Mouse (Mus musculus) liver, embryonic 15.5 days (tissue): ENCODE data around the gene Brk1. TPM values are rescaled to one million over a fixed set of nuclear protein-coding genes. Genes with fewer than 3 reads are reported as not detected.
A peak's percentile ranks its signal among the peaks of the same experiment; 100 is the strongest.

ENCODE experiments used
- ATAC-seq: fragments of 200-750 bp; cut with Nextera tagmentation; 2 replicates; pipeline ENCODE4 v1.8.0; 2017; ENCODE audit warnings: moderate number of reproducible peaks, mild to moderate bottlenecking, moderate library complexity; ENCODE audit not compliant: insufficient read depth
- H3K27ac ChIP-seq: fragments of 300-500 bp; sonication (generic); replicated peaks from 2 replicates; pipeline ENCODE4 v1.5.1; 2015; ENCODE audit warnings: mild to moderate bottlenecking, inconsistent platforms
- H3K27me3 ChIP-seq: fragments of 300-500 bp; sonication (generic); 2 replicates; pipeline ENCODE4 v1.6.1; 2015; ENCODE audit warnings: mild to moderate bottlenecking, inconsistent platforms
- H3K36me3 ChIP-seq: fragments of 300-500 bp; sonication (generic); replicated peaks from 2 replicates; pipeline ENCODE4 v1.6.1; 2015; ENCODE audit warnings: moderate library complexity, mild to moderate bottlenecking, inconsistent platforms
- H3K4me1 ChIP-seq: fragments of 300-500 bp; sonication (generic); replicated peaks from 2 replicates; pipeline ENCODE4 v1.6.1; 2015; ENCODE audit warnings: inconsistent platforms
- H3K4me2 ChIP-seq: fragments of 300-500 bp; sonication (generic); 2 replicates; pipeline ENCODE4 v1.6.1; 2015; ENCODE audit warnings: moderate library complexity, mild to moderate bottlenecking, inconsistent platforms
- H3K4me3 ChIP-seq: fragments of 300-500 bp; sonication (generic); replicated peaks from 2 replicates; pipeline ENCODE4 v1.5.1; 2015; ENCODE audit warnings: mild to moderate bottlenecking, inconsistent platforms
- H3K9ac ChIP-seq: fragments of 300-500 bp; sonication (generic); 2 replicates; pipeline ENCODE4 v1.6.1; 2015; ENCODE audit warnings: moderate library complexity, mild to moderate bottlenecking, inconsistent platforms
- H3K9me3 ChIP-seq: fragments of 300-500 bp; sonication (generic); replicated peaks from 2 replicates; pipeline ENCODE4 v1.6.1; 2016; ENCODE audit warnings: inconsistent platforms
- WGBS: fragments of 180-500 bp; shearing (Covaris S2); methylation state at CpG from one replicate; pipeline ENCODE4 v1.1.7; 2015; ENCODE audit warnings: mixed read lengths; ENCODE audit not compliant: insufficient replicate concordance; 5-methylcytosine and 5-hydroxymethylcytosine counted together
- polyA plus RNA-seq: library from polyadenylated mRNA; unstranded; fragments of >200 nt; fragmentation: Nextera tagmentation; extraction: Ambion mirVana; gene quantifications from 2 replicates; pipeline ENCODE4 v1.2.1, GENCODE M21; 2015

Brk1 gene
- polyA plus RNA-seq, 1 experiment from 2014 or later, result 80.7 TPM

GRCm38 (mm10) chr6:113660492-113661352 is 56.1 kb downstream of the Brk1 start:
- no peak for ATAC-seq
- H3K9ac ChIP-seq, result no peak overlapping the region
- H3K4me3 ChIP-seq, result no peak overlapping the region

GRCm38 (mm10) chr6:113661353-113662241 is 57.0 kb downstream of the Brk1 start:
- Histone ChIP-seq H3K9me3 (no peaks in the 10 kb centered on the region), H3K9ac (no peak overlapping the region), H3K27me3 (no peaks in the 10 kb centered on the region), H3K4me2 (no peak overlapping the region; the same call in 1 of the 2 replicates), H3K27ac (peak overlapping the region; percentile 45; the same call in 1 of the 2 replicates), H3K4me3 (no peak overlapping the region), H3K36me3 (0 out of 2 replicates have a peak, but pooled peaks cover 5% of the 10 kb centered on the region), H3K4me1 (peaks cover 50% of the 10 kb centered on the region)
- WGBS, result 49% methylated on average over 12 of the region's 12 CpGs
- peak; percentile 25; the same call in 1 of the 2 replicates for ATAC-seq

More at GRCm38 (mm10) chr6:113660492-113661352, 56.1 kb downstream of the Brk1 start:
- Histone ChIP-seq H3K4me2 (no peak overlapping the region), H3K4me1 (peaks cover 51% of the 10 kb centered on the region), H3K9me3 (no peaks in the 10 kb centered on the region), H3K36me3 (0 out of 2 replicates have a peak, but pooled peaks cover 5% of the 10 kb centered on the region), H3K27ac (peak overlapping the region; percentile 45; the same call in 1 of the 2 replicates), H3K27me3 (no peaks in the 10 kb centered on the region)
- 57% methylated on average over 14 of the region's 14 CpGs for WGBS

GRCm38 (mm10) chr6:113662964-113663700 is 58.6 kb downstream of the Brk1 start:
- WGBS, result 80% methylated on average over 8 of the region's 8 CpGs
- Histone ChIP-seq H3K4me1 (peaks cover 55% of the 10 kb centered on the region), H3K27ac (peak overlapping the region; percentile 55; the same call in 1 of the 2 replicates), H3K36me3 (0 out of 2 replicates have a peak, but pooled peaks cover 5% of the 10 kb centered on the region), H3K4me3 (no peak overlapping the region), H3K27me3 (no peaks in the 10 kb centered on the region), H3K9me3 (no peaks in the 10 kb centered on the region), H3K4me2 (no peak overlapping the region), H3K9ac (no peak overlapping the region)
- no peak for ATAC-seq

GRCm38 (mm10) chr6:113664305-113664704 is 59.7 kb downstream of the Brk1 start:
- Histone ChIP-seq H3K4me1 (peaks cover 55% of the 10 kb centered on the region), H3K36me3 (0 out of 2 replicates have a peak, but pooled peaks cover 5% of the 10 kb centered on the region), H3K27ac (no peak overlapping the region), H3K9me3 (no peaks in the 10 kb centered on the region), H3K4me3 (no peak overlapping the region), H3K27me3 (no peaks in the 10 kb centered on the region), H3K4me2 (no peak overlapping the region), H3K9ac (no peak overlapping the region)
- 67% methylated on average over 7 of the region's 7 CpGs for WGBS
- no peak for ATAC-seq

Other genes starting within 250 kb of the Brk1 start
- gene Tada3, start 226.9 kb upstream of the Brk1 start, polyA plus RNA-seq, result 17.8 and 18.7 TPM in 2 replicates
- 188 and 202 TPM in 2 replicates for gene Arpc4, start 226.7 kb upstream of the Brk1 start, polyA plus RNA-seq
- 0.98 and 1.3 TPM in 2 replicates for gene Ttll3, start 215.5 kb upstream of the Brk1 start, polyA plus RNA-seq
- 11.8 and 16.5 TPM in 2 replicates for gene Rpusd3, start 185.4 kb upstream of the Brk1 start, polyA plus RNA-seq
- gene Cidec, start 169.0 kb upstream of the Brk1 start, polyA plus RNA-seq, result not detected in 2 replicates
- 31.7 and 33.1 TPM in 2 replicates for gene Jagn1, start 162.2 kb upstream of the Brk1 start, polyA plus RNA-seq
- 0.09 and 0.33 TPM in 2 replicates for gene Il17re, start 146.3 kb upstream of the Brk1 start, polyA plus RNA-seq
- gene Il17rc, start 133.3 kb upstream of the Brk1 start, polyA plus RNA-seq, result 9.1 and 12.0 TPM in 2 replicates
- gene Creld1, start 121.5 kb upstream of the Brk1 start, polyA plus RNA-seq, result 7.1 and 7.6 TPM in 2 replicates
- gene Prrt3, start 102.8 kb upstream of the Brk1 start, polyA plus RNA-seq, result 0.03 and 0.07 TPM in 2 replicates
- 40.9 and 41.2 TPM in 2 replicates for gene Emc3, start 73.1 kb upstream of the Brk1 start, polyA plus RNA-seq
- gene Fancd2, start 73.1 kb upstream of the Brk1 start, polyA plus RNA-seq, result 7.5 and 8.4 TPM in 2 replicates
- gene Fancd2os, start 4.1 kb upstream of the Brk1 start, polyA plus RNA-seq, result not detected in 2 replicates
- gene Vhl, start 19.2 kb downstream of the Brk1 start, polyA plus RNA-seq, result 8.7 and 10.8 TPM in 2 replicates
- gene Irak2, start 33.7 kb downstream of the Brk1 start, polyA plus RNA-seq, result 11.9 and 13.5 TPM in 2 replicates
- 0.77 and 0.83 TPM in 2 replicates for gene Tatdn2, start 92.3 kb downstream of the Brk1 start, polyA plus RNA-seq
- gene Ghrl, start 115.1 kb downstream of the Brk1 start, polyA plus RNA-seq, result 0.17 TPM in 1 of 2 replicates, not detected in the other
- gene Sec13, start 136.0 kb downstream of the Brk1 start, polyA plus RNA-seq, result 117 TPM in 2 replicates